Mouse (Mus musculus) brain, embryonic 14.5 days (tissue): Measurements from ENCODE around the gene Kirrel3.

Experiments
- CTCF ChIP-seq: fragments of 200-500 bp; IDR thresholded peaks from 2 replicates; pipeline ENCODE4 v1.5.1; 2012; ENCODE audit warnings: inconsistent platforms, mild to moderate bottlenecking, moderate library complexity, borderline replicate concordance; ENCODE audit not compliant: insufficient read depth, insufficient read length; ENCODE audit errors: extremely low read depth
- POLR2A ChIP-seq: fragments of 200-500 bp; IDR thresholded peaks from 2 replicates; pipeline ENCODE4 v1.6.1; 2012; ENCODE audit warnings: mild to moderate bottlenecking, inconsistent platforms, borderline replicate concordance; ENCODE audit not compliant: poor library complexity, insufficient read depth, insufficient read length, severe bottlenecking; ENCODE audit errors: extremely low read depth

- TF ChIP-seq CTCF = no peak
- TF ChIP-seq POLR2A = no peak
These were observed 119.2 kb downstream of the Kirrel3 start for GRCm38 (mm10) chr9:34604931-34605330.
